Mouse (Mus musculus) liver, embryonic 12.5 days (tissue): ENCODE measurements around the gene Gfod2. TPM values are rescaled to one million over a fixed set of nuclear protein-coding genes. Genes with fewer than 3 reads are reported as not detected.

Source experiments
- ATAC-seq: fragments of 200-750 bp; cut with Nextera tagmentation; 2 replicates; pipeline ENCODE4 v1.8.0; 2017; ENCODE audit warnings: moderate number of reproducible peaks, mild to moderate bottlenecking, moderate library complexity
- H3K27ac ChIP-seq: fragments of 300-500 bp; sonication (generic); 2 replicates; pipeline ENCODE4 v1.5.1; 2016; ENCODE audit warnings: mild to moderate bottlenecking
- H3K27me3 ChIP-seq: fragments of 300-500 bp; sonication (generic); replicated peaks from 2 replicates; pipeline ENCODE4 v1.6.1; 2016; ENCODE audit warnings: mild to moderate bottlenecking, moderate library complexity
- H3K36me3 ChIP-seq: fragments of 300-500 bp; sonication (generic); 2 replicates; pipeline ENCODE4 v1.6.1; 2016; ENCODE audit warnings: mild to moderate bottlenecking, moderate library complexity
- H3K4me1 ChIP-seq: fragments of 300-500 bp; sonication (generic); 2 replicates; pipeline ENCODE4 v1.6.1; 2016
- H3K4me2 ChIP-seq: fragments of 300-500 bp; sonication (generic); 2 replicates; pipeline ENCODE4 v1.6.1; 2016; ENCODE audit warnings: mild to moderate bottlenecking, moderate library complexity
- H3K4me3 ChIP-seq: fragments of 300-500 bp; sonication (generic); 2 replicates; pipeline ENCODE4 v1.5.1; 2016; ENCODE audit warnings: mild to moderate bottlenecking, moderate library complexity
- H3K9ac ChIP-seq: fragments of 300-500 bp; sonication (generic); 2 replicates; pipeline ENCODE4 v1.6.1; 2016; ENCODE audit warnings: mild to moderate bottlenecking, moderate library complexity
- H3K9me3 ChIP-seq: fragments of 300-500 bp; sonication (generic); replicated peaks from 2 replicates; pipeline ENCODE4 v1.6.1; 2016; ENCODE audit warnings: mild to moderate bottlenecking, moderate library complexity
- WGBS: fragments of 180-500 bp; shearing (Covaris S2); methylation state at CpG from one replicate; pipeline ENCODE4 v1.1.7; 2016; ENCODE audit not compliant: insufficient replicate concordance; 5-methylcytosine and 5-hydroxymethylcytosine counted together
- polyA plus RNA-seq: library from polyadenylated mRNA; unstranded; fragments of >200 nt; fragmentation: Nextera tagmentation; extraction: Ambion mirVana; gene quantifications from 2 replicates; pipeline ENCODE4 v1.2.1, GENCODE M21; 2016

Gfod2 gene
- polyA plus RNA-seq, 1 experiment from 2014 or later = 5.1 TPM

GRCm38 (mm10) chr8:105753916-105754315 lies 4.5 kb downstream of the Gfod2 start:
- H3K4me1 ChIP-seq = peaks cover 43% of the 10 kb centered on the region
- no peak overlapping the region for H3K27ac ChIP-seq
- no peak overlapping the region for H3K4me2 ChIP-seq
- H3K4me3 ChIP-seq = no peak overlapping the region
- no peaks in the 10 kb centered on the region for H3K9me3 ChIP-seq
- no peaks in the 10 kb centered on the region for H3K36me3 ChIP-seq
- ATAC-seq = no peak
- 79% methylated on average over 2 of the region's 2 CpGs for WGBS
- 0 out of 2 replicates have a peak, but pooled peaks cover 5% of the 10 kb centered on the region for H3K27me3 ChIP-seq
- H3K9ac ChIP-seq = no peak overlapping the region

GRCm38 (mm10) chr8:105750606-105751005 lies 7.9 kb downstream of the Gfod2 start:
- Histone ChIP-seq H3K4me2 (peak overlapping the region; percentile 22), H3K4me1 (peaks cover 40% of the 10 kb centered on the region), H3K9ac (no peak overlapping the region), H3K9me3 (no peaks in the 10 kb centered on the region), H3K36me3 (no peaks in the 10 kb centered on the region), H3K27me3 (0 out of 2 replicates have a peak, but pooled peaks cover 5% of the 10 kb centered on the region), H3K27ac (0 out of 2 replicates have a peak overlapping the region, but pooled peaks have one; percentile 32), H3K4me3 (no peak overlapping the region)
- ATAC-seq = no peak
- WGBS = 34% methylated on average over 11 of the region's 11 CpGs

GRCm38 (mm10) chr8:105743301-105743700 lies 15.2 kb downstream of the Gfod2 start:
- 61% methylated on average over 4 of the region's 4 CpGs for WGBS
- no peak for ATAC-seq
- Histone ChIP-seq H3K9ac (no peak overlapping the region), H3K9me3 (no peaks in the 10 kb centered on the region), H3K27ac (no peak overlapping the region), H3K4me1 (peaks cover 28% of the 10 kb centered on the region), H3K36me3 (no peaks in the 10 kb centered on the region), H3K4me3 (no peak overlapping the region), H3K4me2 (no peak overlapping the region), H3K27me3 (no peaks in the 10 kb centered on the region)

- no peak overlapping the region for H3K9ac ChIP-seq
- H3K27me3 ChIP-seq = no peaks in the 10 kb centered on the region
- H3K27ac ChIP-seq = no peak overlapping the region
- no peaks in the 10 kb centered on the region for H3K9me3 ChIP-seq
- no peaks in the 10 kb centered on the region for H3K36me3 ChIP-seq
- ATAC-seq = no peak
- no peak overlapping the region for H3K4me3 ChIP-seq
- WGBS = 82% methylated on average over 5 of the region's 5 CpGs
- H3K4me1 ChIP-seq = peaks cover 15% of the 10 kb centered on the region
- H3K4me2 ChIP-seq = no peak overlapping the region
These were observed 19.2 kb downstream of the Gfod2 start for GRCm38 (mm10) chr8:105739216-105739615.

GRCm38 (mm10) chr8:105732186-105732585 lies 26.3 kb downstream of the Gfod2 start:
- Histone ChIP-seq H3K27me3 (no peaks in the 10 kb centered on the region), H3K9me3 (no peaks in the 10 kb centered on the region), H3K4me1 (peaks cover 20% of the 10 kb centered on the region), H3K4me3 (no peak overlapping the region), H3K9ac (no peak overlapping the region), H3K36me3 (no peaks in the 10 kb centered on the region), H3K4me2 (no peak overlapping the region), H3K27ac (no peak overlapping the region)
- 35% methylated on average over 5 of the region's 5 CpGs for WGBS
- 0 out of 2 replicates have a peak, but pooled peaks have one; percentile 42 for ATAC-seq

DNA sequence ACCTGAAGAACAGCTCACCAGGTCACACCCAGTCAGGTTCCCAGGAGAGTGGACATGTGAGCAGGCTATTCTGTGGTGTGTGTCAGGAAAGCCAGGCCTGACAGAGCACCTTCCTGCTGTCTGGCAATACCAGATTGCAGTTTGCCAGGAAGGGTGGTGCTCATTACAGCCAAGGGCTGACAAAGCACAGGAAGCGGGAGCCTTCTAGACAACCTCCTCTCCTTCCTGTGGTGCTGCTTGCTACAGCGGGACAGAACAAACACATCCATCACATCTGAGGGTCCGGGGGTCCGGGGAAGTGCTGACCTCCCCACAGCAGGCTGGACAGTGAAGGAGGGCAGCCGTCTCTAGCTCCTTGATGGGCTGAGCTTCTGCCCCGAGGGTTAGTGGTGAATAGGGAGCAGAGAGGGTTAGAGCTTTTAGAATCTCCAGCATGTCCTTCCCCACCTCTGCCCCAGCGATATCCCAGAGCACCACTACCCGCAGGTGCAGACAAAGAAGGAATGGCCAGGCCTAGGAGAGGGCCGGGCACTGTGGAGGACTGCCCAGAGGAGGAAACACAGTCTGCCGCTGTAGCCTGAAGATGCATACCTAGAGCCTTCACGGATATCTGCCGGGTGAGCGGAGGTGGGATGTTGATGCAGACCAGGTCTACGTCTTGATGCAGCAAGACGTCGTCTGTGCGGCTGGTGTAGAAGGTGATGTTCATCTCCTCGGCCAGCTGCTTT lies 30.9 kb downstream of the Gfod2 start:
- Histone ChIP-seq H3K4me1 (peaks cover 25% of the 10 kb centered on the region), H3K4me3 (no peak overlapping the region), H3K9me3 (no peaks in the 10 kb centered on the region), H3K27me3 (no peaks in the 10 kb centered on the region), H3K36me3 (no peaks in the 10 kb centered on the region), H3K4me2 (peak overlapping the region; percentile 18), H3K27ac (peak overlapping the region; percentile 15; the same call in 1 of the 2 replicates), H3K9ac (no peak overlapping the region)
- WGBS = 44% methylated on average over 18 of the region's 18 CpGs
- ATAC-seq = peak; percentile 72

- H3K9me3 ChIP-seq = no peaks in the 10 kb centered on the region
- H3K4me1 ChIP-seq = peaks cover 17% of the 10 kb centered on the region
- no peaks in the 10 kb centered on the region for H3K27me3 ChIP-seq
- H3K4me3 ChIP-seq = no peak overlapping the region
- H3K4me2 ChIP-seq = no peak overlapping the region
- WGBS = 60% methylated on average over 5 of the region's 5 CpGs
- H3K9ac ChIP-seq = no peak overlapping the region
- no peak overlapping the region for H3K27ac ChIP-seq
- no peaks in the 10 kb centered on the region for H3K36me3 ChIP-seq
- ATAC-seq = no peak
These were observed 32.7 kb downstream of the Gfod2 start for GRCm38 (mm10) chr8:105725726-105726125.

DNA sequence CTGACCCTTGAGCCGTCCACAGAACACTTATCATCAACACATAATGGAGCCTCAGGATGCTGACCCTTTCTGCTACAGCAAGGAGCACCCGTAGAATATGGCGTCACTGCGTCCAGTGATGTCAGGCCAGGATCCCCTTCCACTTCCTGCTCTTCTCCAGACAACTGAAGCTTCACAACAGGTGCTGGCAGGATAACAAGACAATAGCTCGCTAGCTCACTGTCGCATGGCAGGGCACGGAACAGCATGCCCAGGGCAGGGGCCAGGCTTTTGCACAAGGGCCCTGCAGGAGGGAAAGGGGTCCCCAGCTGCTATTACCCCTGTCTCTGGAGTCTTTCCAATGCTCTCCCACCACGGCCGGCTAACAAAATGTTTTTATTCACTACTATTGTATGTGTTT lies 35.6 kb downstream of the Gfod2 start:
- H3K9ac ChIP-seq = no peak overlapping the region
- H3K36me3 ChIP-seq = no peaks in the 10 kb centered on the region
- H3K4me2 ChIP-seq = no peak overlapping the region
- no peaks in the 10 kb centered on the region for H3K9me3 ChIP-seq
- H3K4me3 ChIP-seq = no peak overlapping the region
- ATAC-seq = no peak
- H3K4me1 ChIP-seq = peaks cover 12% of the 10 kb centered on the region
- H3K27me3 ChIP-seq = no peaks in the 10 kb centered on the region
- H3K27ac ChIP-seq = no peak overlapping the region
- WGBS = 82% methylated on average over 9 of the region's 9 CpGs

DNA sequence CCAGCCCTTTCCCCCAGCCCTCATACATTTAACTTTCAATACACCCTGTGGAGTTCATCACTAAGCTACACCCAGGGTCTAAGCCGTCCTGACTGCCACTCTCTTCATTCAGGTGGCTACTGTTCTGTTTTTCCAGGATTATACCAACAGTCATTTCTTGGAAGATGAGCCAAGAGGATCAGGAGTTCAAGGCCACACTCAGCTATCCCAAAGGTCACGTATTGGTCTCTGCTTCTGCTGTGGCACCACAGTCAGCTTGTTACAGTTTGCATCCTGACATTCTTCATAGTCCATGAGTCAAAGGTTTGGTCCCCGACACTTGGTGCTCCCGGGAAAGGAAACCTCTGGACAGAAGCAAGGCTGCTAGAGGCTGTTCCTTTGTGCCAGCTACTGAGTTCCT lies 38.8 kb downstream of the Gfod2 start:
- no peak overlapping the region for H3K4me3 ChIP-seq
- no peaks in the 10 kb centered on the region for H3K4me1 ChIP-seq
- 0 out of 2 replicates have a peak, but pooled peaks cover 5% of the 10 kb centered on the region for H3K36me3 ChIP-seq
- no peak for ATAC-seq
- H3K4me2 ChIP-seq = no peak overlapping the region
- no peaks in the 10 kb centered on the region for H3K9me3 ChIP-seq
- WGBS = 71% methylated on average over 4 of the region's 4 CpGs
- no peak overlapping the region for H3K9ac ChIP-seq
- H3K27me3 ChIP-seq = no peaks in the 10 kb centered on the region
- no peak overlapping the region for H3K27ac ChIP-seq

DNA sequence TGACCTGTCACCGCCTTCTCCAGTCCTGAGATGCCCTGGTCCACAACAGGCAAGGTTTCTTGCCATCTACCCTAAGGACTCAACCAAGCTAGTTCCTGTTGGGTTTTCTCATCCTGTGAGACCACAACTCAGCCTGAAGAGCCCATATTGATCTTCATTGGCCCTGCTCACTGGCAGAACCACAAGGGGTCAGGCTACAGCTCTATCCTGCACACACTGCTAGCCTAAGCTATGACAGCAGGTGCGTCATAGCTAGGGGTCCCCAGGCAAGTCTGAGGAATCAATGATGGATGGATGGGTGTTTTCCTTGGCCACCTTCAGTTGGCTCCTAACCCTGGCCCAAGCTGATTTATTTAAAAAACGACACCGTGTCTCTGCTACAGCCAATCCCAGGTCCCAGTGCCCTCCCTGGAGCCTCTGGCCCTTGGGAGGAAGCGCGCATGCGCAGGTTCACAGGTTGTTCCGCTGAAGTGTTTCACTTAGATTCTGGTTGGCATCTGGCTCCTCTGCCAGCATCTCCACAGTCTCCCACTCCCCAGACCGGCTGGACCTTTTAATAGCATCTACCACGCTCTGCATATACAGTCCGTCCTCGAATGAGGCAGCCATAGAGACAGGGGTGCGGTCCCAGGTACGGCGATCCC lies 42.0 kb downstream of the Gfod2 start:
- no peak overlapping the region for H3K4me2 ChIP-seq
- 87% methylated on average over 15 of the region's 15 CpGs for WGBS
- ATAC-seq = no peak
- no peaks in the 10 kb centered on the region for H3K9me3 ChIP-seq
- no peak overlapping the region for H3K4me3 ChIP-seq
- H3K27me3 ChIP-seq = no peaks in the 10 kb centered on the region
- H3K9ac ChIP-seq = no peak overlapping the region
- no peak overlapping the region for H3K27ac ChIP-seq
- H3K4me1 ChIP-seq = no peaks in the 10 kb centered on the region
- 0 out of 2 replicates have a peak, but pooled peaks cover 5% of the 10 kb centered on the region for H3K36me3 ChIP-seq

- Histone ChIP-seq H3K4me1 (no peaks in the 10 kb centered on the region), H3K27ac (no peak overlapping the region; the same call in 1 of the 2 replicates), H3K9ac (no peak overlapping the region), H3K4me2 (no peak overlapping the region), H3K27me3 (no peaks in the 10 kb centered on the region), H3K4me3 (no peak overlapping the region), H3K36me3 (0 out of 2 replicates have a peak, but pooled peaks cover 5% of the 10 kb centered on the region), H3K9me3 (no peaks in the 10 kb centered on the region)
- 62% methylated on average over 6 of the region's 6 CpGs for WGBS
- ATAC-seq = no peak
These were observed 43.4 kb downstream of the Gfod2 start for GRCm38 (mm10) chr8:105715042-105715441.

DNA sequence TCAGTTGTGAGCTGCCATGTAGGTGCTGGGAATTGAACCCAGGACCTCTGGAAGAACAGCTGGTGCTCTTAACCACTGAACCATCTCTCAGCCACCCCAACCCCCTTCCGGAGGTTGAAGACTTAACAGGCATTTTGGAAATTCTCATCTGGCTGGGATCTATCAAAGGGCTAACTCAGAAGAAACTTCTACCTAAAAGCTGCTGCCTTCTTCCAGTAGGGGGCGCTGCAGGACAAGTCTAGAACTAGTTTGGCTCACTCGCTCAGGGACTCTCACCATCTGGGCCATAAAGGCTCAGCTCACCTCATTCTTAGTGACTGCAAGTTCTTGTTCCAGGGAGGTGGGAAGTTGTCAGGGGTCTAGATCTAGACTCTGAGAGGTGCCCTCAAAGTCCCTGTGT lies 44.3 kb downstream of the Gfod2 start:
- no peaks in the 10 kb centered on the region for H3K4me1 ChIP-seq
- no peak overlapping the region for H3K9ac ChIP-seq
- H3K27ac ChIP-seq = no peak overlapping the region
- 0 out of 2 replicates have a peak, but pooled peaks cover 5% of the 10 kb centered on the region for H3K36me3 ChIP-seq
- H3K27me3 ChIP-seq = no peaks in the 10 kb centered on the region
- no peak for ATAC-seq
- H3K9me3 ChIP-seq = no peaks in the 10 kb centered on the region
- 2% methylated on average over 3 of the region's 3 CpGs for WGBS
- H3K4me3 ChIP-seq = no peak overlapping the region
- H3K4me2 ChIP-seq = no peak overlapping the region
